Mouse (Mus musculus): ENCODE results near the gene Stx3.

GRCm38 (mm10) chr19:11846333-11846732, 27.1 kb upstream of the Stx3 start:
- TF ChIP-seq CTCF (IDR thresholded peaks at IDR 0.05) (no peak), EP300 (IDR thresholded peaks at IDR 0.05) (no peak)
